Mouse (Mus musculus): ENCODE results near the gene Junb.

Junb gene

GRCm38 (mm10) chr8:85017209-85017608 is 38.7 kb upstream of the Junb start:
- peaks cover 75% of the 10 kb centered on the region for H3K4me1 ChIP-seq (replicated peaks; ENCODE audit: low read depth, low read length)
- TF ChIP-seq CTCF (conservative IDR thresholded peaks at IDR 0.05; ENCODE audit: low read length): no peak
- H3K27me3 ChIP-seq (ENCODE audit: insufficient read depth, low read length): peaks cover 25% of the 10 kb centered on the region
- no peaks in the 10 kb centered on the region for H3K9me3 ChIP-seq (ENCODE audit: low read length)
- H3K36me3 ChIP-seq (ENCODE audit: insufficient read depth, low read length): peaks cover 55% of the 10 kb centered on the region
- H3K4me3 ChIP-seq (replicated peaks; ENCODE audit: low read length): no peak overlapping the region

GRCm38 (mm10) chr8:85016724-85017123 is 38.2 kb upstream of the Junb start:
- peaks cover 71% of the 10 kb centered on the region for H3K4me1 ChIP-seq (replicated peaks; ENCODE audit: low read depth, low read length)
- no peak for TF ChIP-seq NANOG (IDR thresholded peaks at IDR 0.05; ENCODE audit: borderline replicate concordance, low read length)
- TF ChIP-seq POU5F1 (IDR thresholded peaks at IDR 0.05; ENCODE audit: borderline replicate concordance, low read length): no peak
- no peak for TF ChIP-seq CTCF (conservative IDR thresholded peaks at IDR 0.05; ENCODE audit: low read length)
- peaks cover 50% of the 10 kb centered on the region for H3K36me3 ChIP-seq (ENCODE audit: insufficient read depth, low read length)

GRCm38 (mm10) chr8:85014431-85014830 is 35.9 kb upstream of the Junb start, which contains the start of gene Best2:
Gene Best2 (minus strand): TSS chr8:85014531.
- Histone ChIP-seq H3K4me1 (replicated peaks; ENCODE audit: low read depth, low read length) (peaks cover 63% of the 10 kb centered on the region), H3K27me3 (ENCODE audit: insufficient read depth, low read length) (peaks cover 43% of the 10 kb centered on the region), H3K9me3 (ENCODE audit: low read length) (no peaks in the 10 kb centered on the region), H3K4me3 (replicated peaks; ENCODE audit: low read length) (peak within 1 kb of the TSS; percentile 72), H3K36me3 (ENCODE audit: insufficient read depth, low read length) (peaks cover 27% of the 10 kb centered on the region)
- TF ChIP-seq NANOG (IDR thresholded peaks at IDR 0.05; ENCODE audit: borderline replicate concordance, low read length) (no peak), POU5F1 (IDR thresholded peaks at IDR 0.05; ENCODE audit: borderline replicate concordance, low read length) (no peak), CTCF (conservative IDR thresholded peaks at IDR 0.05; ENCODE audit: low read length) (no peak)

More at GRCm38 (mm10) chr8:85016724-85017123, 38.2 kb upstream of the Junb start:
- no peak overlapping the region; the same call in 1 of the 2 replicates for H3K4me3 ChIP-seq (replicated peaks; ENCODE audit: low read length)
- H3K9me3 ChIP-seq (ENCODE audit: low read length): no peaks in the 10 kb centered on the region
- H3K27me3 ChIP-seq (ENCODE audit: insufficient read depth, low read length): peaks cover 28% of the 10 kb centered on the region

- H3K9me3 ChIP-seq (ENCODE audit: low read length): no peaks in the 10 kb centered on the region
- H3K27me3 ChIP-seq (ENCODE audit: insufficient read depth, low read length): peaks cover 50% of the 10 kb centered on the region
- H3K4me1 ChIP-seq (replicated peaks; ENCODE audit: low read depth, low read length): peaks cover 61% of the 10 kb centered on the region
- TF ChIP-seq NANOG (IDR thresholded peaks at IDR 0.05; ENCODE audit: borderline replicate concordance, low read length) (no peak), CTCF (conservative IDR thresholded peaks at IDR 0.05; ENCODE audit: low read length) (peak; percentile 90)
- H3K4me3 ChIP-seq (replicated peaks; ENCODE audit: low read length): peak overlapping the region; percentile 72
- H3K36me3 ChIP-seq (ENCODE audit: insufficient read depth, low read length): peaks cover 16% of the 10 kb centered on the region
Measured at GRCm38 (mm10) chr8:85013230-85013840, 34.8 kb upstream of the Junb start.

GRCm38 (mm10) chr8:85011242-85011641 is 32.7 kb upstream of the Junb start:
- H3K4me3 ChIP-seq (replicated peaks; ENCODE audit: low read length): 0 out of 2 replicates have a peak overlapping the region, but pooled peaks have one; percentile 13
- H3K36me3 ChIP-seq (ENCODE audit: insufficient read depth, low read length): no peaks in the 10 kb centered on the region
- TF ChIP-seq POU5F1 (IDR thresholded peaks at IDR 0.05; ENCODE audit: borderline replicate concordance, low read length): no peak
- TF ChIP-seq NANOG (IDR thresholded peaks at IDR 0.05; ENCODE audit: borderline replicate concordance, low read length): no peak
- no peak for TF ChIP-seq CTCF (conservative IDR thresholded peaks at IDR 0.05; ENCODE audit: low read length)
- H3K4me1 ChIP-seq (replicated peaks; ENCODE audit: low read depth, low read length): peaks cover 52% of the 10 kb centered on the region
- H3K9me3 ChIP-seq (ENCODE audit: low read length): no peaks in the 10 kb centered on the region
- H3K27me3 ChIP-seq (ENCODE audit: insufficient read depth, low read length): peaks cover 57% of the 10 kb centered on the region

GRCm38 (mm10) chr8:85007686-85008085 is 29.2 kb upstream of the Junb start:
- Histone ChIP-seq H3K4me3 (replicated peaks; ENCODE audit: low read length) (peak overlapping the region; percentile 67), H3K4me1 (replicated peaks; ENCODE audit: low read depth, low read length) (peaks cover 39% of the 10 kb centered on the region), H3K36me3 (ENCODE audit: insufficient read depth, low read length) (peaks cover 7% of the 10 kb centered on the region), H3K9me3 (ENCODE audit: low read length) (no peaks in the 10 kb centered on the region), H3K27me3 (ENCODE audit: insufficient read depth, low read length) (peaks cover 34% of the 10 kb centered on the region)
- TF ChIP-seq POU5F1 (IDR thresholded peaks at IDR 0.05; ENCODE audit: borderline replicate concordance, low read length) (no peak), CTCF (conservative IDR thresholded peaks at IDR 0.05; ENCODE audit: low read length) (peak; percentile 62)

- H3K9me3 ChIP-seq (ENCODE audit: low read length): no peaks in the 10 kb centered on the region
- H3K36me3 ChIP-seq (ENCODE audit: insufficient read depth, low read length): peaks cover 73% of the 10 kb centered on the region
- no peak for TF ChIP-seq NANOG (IDR thresholded peaks at IDR 0.05; ENCODE audit: borderline replicate concordance, low read length)
- TF ChIP-seq CTCF (conservative IDR thresholded peaks at IDR 0.05; ENCODE audit: low read length): peak; percentile 71
- H3K4me1 ChIP-seq (replicated peaks; ENCODE audit: low read depth, low read length): peaks cover 71% of the 10 kb centered on the region
- H3K27me3 ChIP-seq (ENCODE audit: insufficient read depth, low read length): no peaks in the 10 kb centered on the region
- H3K4me3 ChIP-seq (replicated peaks; ENCODE audit: low read length): peak overlapping the region; percentile 59
Measured at GRCm38 (mm10) chr8:84997649-84998295, 19.3 kb upstream of the Junb start.

GRCm38 (mm10) chr8:84996978-84997377 is 18.5 kb upstream of the Junb start:
- Histone ChIP-seq H3K4me1 (replicated peaks; ENCODE audit: low read depth, low read length) (peaks cover 67% of the 10 kb centered on the region), H3K4me3 (replicated peaks; ENCODE audit: low read length) (0 out of 2 replicates have a peak overlapping the region, but pooled peaks have one; percentile 59)

More at GRCm38 (mm10) chr8:84996978-84997377, 18.5 kb upstream of the Junb start:
- Histone ChIP-seq H3K27me3 (ENCODE audit: insufficient read depth, low read length) (no peaks in the 10 kb centered on the region), H3K9me3 (ENCODE audit: low read length) (no peaks in the 10 kb centered on the region), H3K36me3 (ENCODE audit: insufficient read depth, low read length) (peaks cover 70% of the 10 kb centered on the region)
- TF ChIP-seq POU5F1 (IDR thresholded peaks at IDR 0.05; ENCODE audit: borderline replicate concordance, low read length): no peak
- no peak for TF ChIP-seq NANOG (IDR thresholded peaks at IDR 0.05; ENCODE audit: borderline replicate concordance, low read length)
- TF ChIP-seq CTCF (conservative IDR thresholded peaks at IDR 0.05; ENCODE audit: low read length): no peak

Measured in E14TG2a.4 (cell line).